Mouse (Mus musculus): Measurements from ENCODE around the gene Pacs1. TPM values are rescaled to one million over a fixed set of nuclear protein-coding genes. Genes with fewer than 3 reads are reported as not detected.

Gene Pacs1
- polyA plus RNA-seq (2017; shearing (Covaris generic)) = 26.5 TPM

GRCm38 (mm10) chr19:5272801-5273733 lies at the start of gene Pacs1:
Pacs1 (minus strand) TSS chr19:5273119.

GRCm38 (mm10) chr19:5297903-5298800 lies 25.2 kb upstream of the Pacs1 start, which contains the start of gene Gal3st3:
Gal3st3 (plus strand) TSS chr19:5298331.

GRCm38 (mm10) chr19:5294972-5295735 lies 22.2 kb upstream of the Pacs1 start, which contains the start of gene Sf3b2:
Sf3b2 (minus strand) TSS chr19:5295455.

GRCm38 (mm10) chr19:5118384-5118698 lies 154.6 kb downstream of the Pacs1 start, which contains the start of gene Klc2:
Klc2 (minus strand) TSS chr19:5118560.

GRCm38 (mm10) chr19:5106731-5107191 lies 166.2 kb downstream of the Pacs1 start, which contains the start of gene Rab1b:
Rab1b (minus strand) TSS chr19:5107072.

GRCm38 (mm10) chr19:5098363-5099143 lies 174.4 kb downstream of the Pacs1 start, which contains the start of gene Cnih2:
Cnih2 (minus strand) TSS chr19:5098521.

GRCm38 (mm10) chr19:5087884-5088728 lies 184.8 kb downstream of the Pacs1 start, which contains the start of gene Yif1a:
Yif1a (plus strand) TSS chr19:5088538.

GRCm38 (mm10) chr19:5085145-5085863 lies 187.6 kb downstream of the Pacs1 start, which contains the start of gene Tmem151a:
Tmem151a (minus strand) TSS chr19:5085531.

Other genes with a start within 250 kb of the Pacs1 start
- gene Slc29a2, start 249.3 kb downstream of the Pacs1 start, polyA plus RNA-seq (2017; shearing (Covaris generic)) = 2.2 TPM
- 26.1 TPM for gene B4gat1, start 234.3 kb downstream of the Pacs1 start, polyA plus RNA-seq (2017; shearing (Covaris generic))
- gene AC124502.3, start 234.2 kb downstream of the Pacs1 start, polyA plus RNA-seq (2017; shearing (Covaris generic)) = 1.5 TPM
- 107 TPM for gene Brms1, start 231.8 kb downstream of the Pacs1 start, polyA plus RNA-seq (2017; shearing (Covaris generic))
- 0.17 TPM for gene Rin1, start 222.6 kb downstream of the Pacs1 start, polyA plus RNA-seq (2017; shearing (Covaris generic))
- not detected for gene Cd248, start 205.0 kb downstream of the Pacs1 start, polyA plus RNA-seq (2017; shearing (Covaris generic))
- gene Tmem151a, start 187.6 kb downstream of the Pacs1 start, polyA plus RNA-seq (2017; shearing (Covaris generic)) = not detected
- 68.9 TPM for gene Yif1a, start 184.6 kb downstream of the Pacs1 start, polyA plus RNA-seq (2017; shearing (Covaris generic))
- gene Cnih2, start 174.6 kb downstream of the Pacs1 start, polyA plus RNA-seq (2017; shearing (Covaris generic)) = 1.4 TPM
- gene Rab1b, start 166.0 kb downstream of the Pacs1 start, polyA plus RNA-seq (2017; shearing (Covaris generic)) = 256 TPM
- gene Klc2, start 154.6 kb downstream of the Pacs1 start, polyA plus RNA-seq (2017; shearing (Covaris generic)) = 3.6 TPM
- gene Sf3b2, start 22.3 kb upstream of the Pacs1 start, polyA plus RNA-seq (2017; shearing (Covaris generic)) = 444 TPM
- gene Gal3st3, start 25.2 kb upstream of the Pacs1 start, polyA plus RNA-seq (2017; shearing (Covaris generic)) = not detected
- gene Catsper1, start 62.6 kb upstream of the Pacs1 start, polyA plus RNA-seq (2017; shearing (Covaris generic)) = not detected
- gene Cst6, start 76.5 kb upstream of the Pacs1 start, polyA plus RNA-seq (2017; shearing (Covaris generic)) = 2.5 TPM
- gene Eif1ad, start 93.6 kb upstream of the Pacs1 start, polyA plus RNA-seq (2017; shearing (Covaris generic)) = 70.0 TPM
- 294 TPM for gene Banf1, start 94.0 kb upstream of the Pacs1 start, polyA plus RNA-seq (2017; shearing (Covaris generic))
- gene Sart1, start 115.6 kb upstream of the Pacs1 start, polyA plus RNA-seq (2017; shearing (Covaris generic)) = 32.1 TPM
- gene Tsga10ip, start 129.4 kb upstream of the Pacs1 start, polyA plus RNA-seq (2017; shearing (Covaris generic)) = 0.66 TPM
- 84.3 TPM for gene Drap1, start 151.9 kb upstream of the Pacs1 start, polyA plus RNA-seq (2017; shearing (Covaris generic))
- gene AI837181, start 152.0 kb upstream of the Pacs1 start, polyA plus RNA-seq (2017; shearing (Covaris generic)) = 19.9 TPM
- not detected for gene Fosl1, start 174.4 kb upstream of the Pacs1 start, polyA plus RNA-seq (2017; shearing (Covaris generic))
- gene Ccdc85b, start 184.8 kb upstream of the Pacs1 start, polyA plus RNA-seq (2017; shearing (Covaris generic)) = 6.3 TPM
- gene Fibp, start 187.5 kb upstream of the Pacs1 start, polyA plus RNA-seq (2017; shearing (Covaris generic)) = 162 TPM
- gene Ctsw, start 195.4 kb upstream of the Pacs1 start, polyA plus RNA-seq (2017; shearing (Covaris generic)) = 100 TPM
- gene Efemp2, start 200.8 kb upstream of the Pacs1 start, polyA plus RNA-seq (2017; shearing (Covaris generic)) = 2.6 TPM
- 82.6 TPM for gene Mus81, start 215.3 kb upstream of the Pacs1 start, polyA plus RNA-seq (2017; shearing (Covaris generic))
- gene Cfl1, start 217.3 kb upstream of the Pacs1 start, polyA plus RNA-seq (2017; shearing (Covaris generic)) = 3,549 TPM
- gene 1700020D05Rik, start 230.7 kb upstream of the Pacs1 start, polyA plus RNA-seq (2017; shearing (Covaris generic)) = 0.39 TPM
- gene Snx32, start 237.4 kb upstream of the Pacs1 start, polyA plus RNA-seq (2017; shearing (Covaris generic)) = 21.9 TPM